Mouse (Mus musculus) megakaryocyte progenitor cell, adult 5-6 weeks (primary cell): ENCODE measurements around the gene Pde4c. TPM values are rescaled to one million over a fixed set of nuclear protein-coding genes. Genes with fewer than 3 reads are reported as not detected.

Source experiments
- ATAC-seq: replicated peaks from 2 replicates; pipeline ENCODE4 v1.8.0; 2016; ENCODE audit warnings: mild to moderate bottlenecking, moderate TSS enrichment, inconsistent platforms; ENCODE audit not compliant: poor library complexity
- total RNA-seq, 2 experiments: library from RNA; stranded (forward) in 1 of 2; stranded (reverse) in 1 of 2; fragments of 157-497, 149-512 nt in 1 of 2; fragments of 200-1000 nt in 1 of 2; gene quantifications; 2 replicates each; pipeline versions ENCODE4 v1.2.3 to v1.2.4; 2015 to 2017

Pde4c gene
- total RNA-seq, 2 experiments from 2014 or later = 0.39 TPM; not detected in 1

DNA sequence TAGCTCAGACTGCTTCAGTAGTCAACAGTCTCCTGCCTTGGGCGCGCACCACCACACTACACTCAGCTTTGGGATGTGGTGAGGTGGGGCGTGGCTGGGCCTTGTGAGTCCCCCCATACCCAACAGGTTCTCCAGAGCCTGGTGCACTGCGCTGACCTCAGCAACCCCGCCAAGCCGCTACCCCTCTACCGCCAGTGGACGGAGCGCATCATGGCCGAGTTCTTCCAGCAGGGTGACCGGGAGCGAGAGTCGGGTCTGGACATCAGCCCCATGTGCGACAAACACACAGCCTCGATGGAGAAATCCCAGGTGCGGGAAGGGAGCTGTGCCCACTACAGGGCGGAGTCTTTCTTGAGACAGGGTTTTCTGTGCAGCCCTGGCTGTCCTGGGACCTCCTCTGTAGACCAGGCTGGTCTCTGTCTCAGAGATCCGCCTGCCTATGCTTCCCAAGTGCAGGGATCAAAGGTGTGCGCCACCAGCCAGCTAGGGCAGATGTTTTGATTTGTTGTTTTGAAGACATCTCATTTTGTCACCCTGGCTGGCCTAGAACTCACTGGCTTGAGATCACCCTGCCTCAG, 25.7 kb downstream of the Pde4c start:
- no peak for ATAC-seq

DNA sequence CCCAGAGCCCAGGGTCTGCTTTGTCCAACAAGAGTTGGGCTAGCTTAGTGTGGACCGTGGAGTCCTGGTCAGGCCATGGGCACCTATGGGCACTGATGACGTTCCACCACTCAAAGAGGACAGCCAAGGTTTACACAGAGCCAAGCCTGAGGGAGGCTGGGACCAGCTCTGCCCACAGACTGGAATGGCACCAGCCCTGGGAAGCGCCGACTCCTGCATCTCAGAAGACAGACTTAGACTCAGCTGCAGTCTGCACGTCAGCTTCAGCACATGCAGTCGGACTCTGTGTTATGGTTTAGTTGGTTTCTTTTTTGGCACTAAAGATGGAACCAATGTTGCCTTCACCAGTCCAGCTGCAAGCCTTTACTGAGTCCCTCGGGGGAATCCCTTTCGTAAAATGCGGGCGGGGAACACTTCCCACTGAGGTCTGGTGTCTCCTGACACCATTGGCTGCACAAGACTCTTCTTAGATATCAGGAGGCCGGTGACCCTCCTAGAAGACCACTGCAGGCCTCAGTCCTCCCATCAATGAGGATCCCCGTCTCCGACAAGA, 26.7 kb downstream of the Pde4c start:
- no peak for ATAC-seq

DNA sequence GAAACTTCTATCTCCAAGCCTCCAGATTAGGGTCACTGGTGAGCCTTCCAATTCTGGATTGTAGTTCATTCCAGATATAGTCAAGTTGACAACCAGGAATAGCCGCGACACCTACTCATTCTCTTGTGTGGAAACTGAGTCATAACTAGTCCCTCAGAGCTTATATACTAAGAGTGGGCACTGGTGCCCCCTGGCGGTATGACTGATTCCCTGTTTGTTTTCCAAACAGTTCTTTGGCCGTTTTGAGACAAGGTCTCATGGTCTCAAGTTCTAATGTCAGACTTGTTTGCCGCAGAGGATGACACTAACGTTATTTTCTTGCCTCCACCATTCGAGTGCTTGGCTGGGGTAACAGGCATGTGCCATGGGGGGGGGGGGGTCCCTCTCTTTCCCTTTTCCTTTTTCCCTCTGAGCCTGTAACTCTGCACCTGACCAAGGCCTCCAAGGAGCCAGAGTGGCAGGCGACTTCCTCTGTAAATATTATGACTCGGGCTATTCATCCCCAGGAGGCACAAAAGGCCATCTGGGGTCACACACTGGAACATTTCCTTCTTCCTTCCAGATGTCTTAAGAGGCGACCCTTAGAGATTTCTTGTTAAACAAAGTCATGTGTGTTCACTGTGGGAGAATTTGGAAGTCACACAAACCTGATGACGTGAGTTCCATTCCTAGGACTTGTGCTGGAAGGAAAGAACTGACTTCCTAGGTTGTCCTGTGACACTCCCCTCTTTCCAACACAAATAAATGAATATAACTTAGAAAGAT, 28.7 kb downstream of the Pde4c start:
- ATAC-seq = no peak

DNA sequence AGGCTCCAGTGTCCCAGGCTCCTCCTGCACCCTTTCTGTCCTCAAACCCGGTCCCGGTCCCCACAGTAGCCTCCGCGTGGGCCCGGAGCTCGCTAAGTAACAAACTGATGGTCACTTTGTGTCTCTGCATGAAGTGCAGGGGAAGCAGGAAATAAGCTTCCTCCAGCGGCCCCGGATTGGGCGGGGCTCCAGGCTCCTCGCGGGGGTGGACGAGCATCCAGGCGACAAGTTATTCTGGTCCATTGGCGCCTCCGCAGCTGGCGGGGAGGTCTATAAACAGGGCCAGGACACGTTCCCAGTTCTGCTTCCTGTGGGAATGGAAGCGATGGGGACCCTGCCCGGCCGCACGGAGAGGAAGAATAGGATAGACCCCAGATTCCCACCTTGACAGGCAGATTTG, 29.6 kb downstream of the Pde4c start:
- ATAC-seq = no peak

DNA sequence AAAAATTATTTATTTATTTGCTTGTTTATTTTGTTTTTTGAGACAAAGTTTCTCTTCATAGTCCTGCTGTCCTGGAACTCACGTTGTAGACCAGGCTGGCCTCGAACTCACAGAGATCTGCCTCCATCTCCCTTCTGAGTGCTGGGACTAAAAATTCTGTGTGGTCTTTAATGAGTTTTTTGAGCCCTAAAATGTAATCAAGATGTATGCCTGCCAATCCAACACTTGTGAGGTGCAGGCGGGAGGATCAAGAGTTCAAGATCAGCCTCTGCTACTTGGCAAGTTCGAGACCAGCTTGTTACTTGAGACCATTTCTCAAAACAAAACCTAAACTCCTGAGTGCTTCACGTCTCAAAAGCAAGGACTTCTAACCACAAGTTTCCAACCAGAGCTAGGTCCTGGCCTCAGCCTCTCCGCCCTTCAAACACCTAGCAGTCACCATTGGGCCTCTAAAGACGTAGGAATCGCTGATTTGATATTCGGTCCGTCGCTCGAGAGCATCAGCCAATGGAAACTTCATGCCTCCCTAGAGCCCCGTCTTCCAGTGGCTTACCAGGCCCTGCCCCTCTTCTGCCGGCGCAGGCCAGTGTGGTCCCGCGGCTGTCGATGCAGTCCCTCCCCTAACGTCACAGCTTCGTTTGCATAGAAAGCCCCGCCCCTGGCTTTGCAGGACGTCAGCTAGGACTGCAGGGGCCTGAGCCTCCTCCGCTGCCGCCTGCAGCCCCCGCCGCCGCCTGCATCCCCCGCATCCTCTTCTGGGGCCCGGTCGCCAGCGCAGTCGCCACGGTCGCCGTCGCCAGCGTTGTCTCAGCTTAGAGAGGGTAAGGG, 30.7 kb downstream of the Pde4c start, which contains the start of gene Rab3a:
Gene Rab3a, plus strand, starts transcription at position 637 of the 828 bp plus-strand sequence.
- ATAC-seq = peak; percentile 90

DNA sequence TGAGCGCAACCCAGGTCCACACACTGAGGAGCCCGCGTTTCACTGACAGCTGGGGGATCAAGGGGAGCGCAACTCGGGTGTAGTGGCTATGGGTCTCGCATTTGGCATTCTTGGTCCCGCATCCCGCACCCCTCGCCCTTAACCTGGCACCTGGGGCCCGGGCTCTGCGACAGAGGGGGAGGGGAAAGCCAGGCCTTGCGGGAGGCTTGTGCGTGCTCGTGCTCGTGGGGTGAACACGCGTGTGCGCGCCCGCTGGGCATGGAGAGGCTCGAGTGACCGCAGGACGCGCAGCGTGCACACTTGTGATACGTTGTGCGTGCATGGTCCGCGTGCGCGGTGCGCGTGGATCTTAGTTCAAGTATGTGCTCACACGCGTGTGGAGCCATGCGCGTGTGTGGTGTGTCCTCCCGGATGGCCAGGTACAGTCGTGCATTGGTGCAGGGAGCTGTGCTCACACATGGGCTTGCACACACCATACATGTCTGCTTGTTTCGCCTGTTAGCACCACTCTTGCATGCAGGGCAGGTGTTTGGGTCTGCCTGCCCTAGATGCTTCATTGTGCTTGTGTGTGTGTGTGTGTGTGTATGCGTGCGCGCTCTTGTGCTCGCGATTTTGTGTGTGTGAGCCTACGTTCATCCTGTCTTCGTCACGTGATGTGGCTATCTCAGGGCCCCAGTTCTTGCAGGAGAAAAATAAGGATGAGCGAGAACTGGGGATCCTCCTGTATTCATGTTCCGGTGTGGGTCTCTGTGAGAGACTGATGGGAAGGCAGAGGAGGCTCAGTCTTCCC, 31.5 kb downstream of the Pde4c start:
- peak; percentile 13 for ATAC-seq

DNA sequence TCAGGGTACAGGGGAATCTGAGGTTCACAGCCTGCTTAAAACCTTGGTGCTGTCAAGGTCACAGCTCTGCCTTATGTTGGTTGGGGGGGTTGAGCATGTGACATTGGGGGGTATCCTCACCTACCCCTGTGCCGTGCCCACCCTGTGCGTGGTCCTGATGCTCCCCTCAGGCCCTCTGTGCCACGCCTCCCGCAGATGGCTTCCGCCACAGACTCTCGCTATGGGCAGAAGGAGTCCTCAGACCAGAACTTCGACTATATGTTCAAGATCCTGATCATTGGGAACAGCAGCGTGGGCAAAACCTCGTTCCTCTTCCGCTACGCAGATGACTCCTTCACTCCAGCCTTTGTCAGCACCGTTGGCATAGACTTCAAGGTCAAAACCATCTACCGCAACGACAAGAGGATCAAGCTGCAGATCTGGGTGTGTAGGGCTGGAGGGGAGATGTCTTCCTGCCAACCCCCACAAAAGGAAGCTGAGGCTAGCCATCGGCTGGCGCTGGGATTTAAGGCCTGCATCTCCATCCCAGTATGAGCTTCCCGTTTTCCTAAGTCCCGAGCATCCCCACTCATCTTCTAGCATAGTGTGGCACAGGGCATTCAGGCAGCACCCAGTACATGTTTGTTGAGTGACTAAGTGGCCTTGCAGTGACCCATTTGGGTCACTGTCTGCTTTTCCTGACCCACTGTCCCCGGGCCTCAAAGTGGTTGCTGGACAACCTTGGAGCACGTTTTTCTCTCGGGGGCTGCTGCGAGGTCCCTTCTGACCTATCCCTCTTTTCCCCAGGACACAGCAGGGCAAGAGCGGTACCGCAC, 32.3 kb downstream of the Pde4c start:
- ATAC-seq = no peak

DNA sequence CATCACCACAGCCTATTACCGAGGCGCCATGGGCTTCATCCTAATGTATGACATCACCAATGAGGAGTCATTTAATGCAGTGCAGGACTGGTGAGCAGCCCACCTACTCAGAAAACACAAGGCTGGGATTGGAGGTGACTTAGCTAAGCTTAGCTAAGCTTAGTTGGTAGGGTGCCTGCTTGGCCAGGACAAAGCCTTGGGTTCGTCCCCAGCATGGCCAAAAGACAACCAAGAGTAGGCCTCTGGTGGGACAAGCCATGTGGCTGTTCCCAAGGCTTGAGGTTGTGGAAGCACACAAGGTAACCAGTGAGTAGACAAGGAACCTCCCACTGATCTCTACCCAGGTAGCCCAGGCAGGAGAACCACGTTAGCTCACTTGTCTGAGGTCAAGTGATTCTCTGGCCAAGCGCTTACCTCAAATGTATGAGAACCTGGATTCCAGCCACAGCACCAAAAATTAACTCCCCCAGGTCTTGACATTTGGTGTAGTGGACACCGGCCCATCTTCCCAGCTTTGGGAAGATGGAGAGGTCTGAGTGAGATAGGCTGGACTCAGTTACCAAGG, 33.0 kb downstream of the Pde4c start:
- ATAC-seq = no peak

DNA sequence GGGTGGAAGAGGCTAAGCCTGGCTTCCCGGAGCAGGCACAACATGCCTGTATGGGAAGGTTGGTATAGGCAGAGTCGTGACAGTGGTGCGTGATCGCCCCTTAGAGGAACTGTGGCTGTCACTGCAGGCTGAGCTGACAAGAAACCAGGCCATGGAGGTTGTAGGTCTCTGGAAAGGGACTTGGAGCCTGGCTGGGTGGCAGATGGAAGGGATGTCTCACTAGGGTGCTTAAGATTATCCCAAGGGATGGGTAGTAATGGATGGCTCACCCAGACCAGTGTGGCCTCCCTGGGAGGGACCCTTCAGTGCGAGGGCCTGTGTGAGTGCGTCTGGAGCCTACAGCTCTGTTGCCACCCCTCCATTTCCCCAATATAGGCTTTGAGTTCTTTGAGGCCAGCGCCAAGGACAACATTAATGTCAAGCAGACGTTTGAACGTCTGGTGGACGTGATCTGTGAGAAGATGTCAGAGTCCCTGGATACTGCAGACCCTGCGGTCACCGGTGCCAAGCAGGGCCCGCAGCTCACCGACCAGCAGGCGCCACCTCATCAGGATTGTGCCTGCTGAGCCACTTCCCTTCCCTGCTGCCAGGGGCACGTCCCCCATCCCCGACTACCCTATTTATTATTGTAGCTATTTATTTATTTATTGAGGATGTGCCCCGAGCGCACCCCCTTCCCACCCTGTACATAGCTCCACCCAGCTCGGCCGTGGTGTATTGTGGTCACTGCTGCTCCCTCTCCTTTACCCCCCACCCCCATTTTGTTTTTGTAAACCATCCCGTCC, 34.2 kb downstream of the Pde4c start:
- no peak for ATAC-seq

DNA sequence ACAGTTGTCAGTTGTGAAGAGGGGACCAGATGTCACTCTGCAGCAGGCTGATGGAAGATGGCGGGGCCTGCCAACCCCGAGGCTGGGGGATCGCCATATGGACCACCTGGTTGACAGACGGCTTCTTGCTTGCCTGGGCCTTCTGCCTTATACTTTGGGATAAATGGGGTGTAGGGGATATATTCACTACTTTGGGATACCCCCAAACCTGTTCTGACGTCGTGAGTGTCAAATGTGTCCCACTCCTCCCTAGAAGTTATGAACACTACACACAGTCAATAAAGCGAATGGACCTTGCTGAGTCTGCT, 34.7 kb downstream of the Pde4c start:
- no peak for ATAC-seq

DNA sequence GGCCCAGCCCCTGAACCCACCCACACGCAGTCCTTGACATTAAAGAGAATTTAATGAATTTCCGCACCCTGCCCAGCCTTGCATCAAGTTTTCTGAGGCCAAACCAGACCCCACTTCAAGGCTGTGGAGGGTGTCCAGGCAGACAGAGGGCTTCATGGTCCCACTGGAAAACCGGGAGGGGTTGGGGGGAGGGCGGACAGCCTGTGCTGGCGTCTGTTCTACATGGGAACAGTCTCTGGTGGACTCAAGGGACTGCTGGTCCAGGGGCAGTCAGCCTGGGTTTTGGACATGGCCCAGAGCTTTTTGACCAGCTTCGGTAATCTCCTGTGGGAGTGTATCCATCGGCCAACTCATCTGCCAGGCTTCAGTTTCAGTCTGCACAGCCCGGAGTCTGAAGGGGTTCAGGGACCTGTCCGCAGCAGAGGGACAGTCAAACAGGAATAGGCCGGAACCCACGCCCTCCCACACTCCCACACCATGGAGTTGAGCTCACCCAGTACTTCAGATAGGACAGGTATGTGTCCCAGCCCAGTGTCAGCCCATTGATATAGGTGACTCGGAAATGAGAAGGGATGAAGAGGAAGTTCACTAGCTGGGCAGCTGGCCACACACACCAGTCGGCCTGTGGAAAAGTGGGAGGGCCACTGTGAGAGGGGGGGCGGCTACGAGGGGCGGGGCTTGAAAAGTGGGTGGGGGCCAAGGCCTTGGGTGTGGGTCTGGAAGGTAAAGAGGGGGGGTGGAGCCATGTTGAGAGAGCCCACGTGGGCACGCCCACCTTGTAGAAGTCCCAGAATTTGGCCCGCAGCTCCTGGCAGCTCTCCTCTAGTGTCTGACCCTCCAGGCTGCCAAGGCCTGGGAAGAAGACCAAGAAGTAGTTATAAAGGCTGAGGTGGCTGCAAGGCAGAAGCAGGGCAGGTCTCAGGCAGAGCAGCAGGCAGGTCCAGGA, 35.4 kb downstream of the Pde4c start:
- ATAC-seq = no peak

DNA sequence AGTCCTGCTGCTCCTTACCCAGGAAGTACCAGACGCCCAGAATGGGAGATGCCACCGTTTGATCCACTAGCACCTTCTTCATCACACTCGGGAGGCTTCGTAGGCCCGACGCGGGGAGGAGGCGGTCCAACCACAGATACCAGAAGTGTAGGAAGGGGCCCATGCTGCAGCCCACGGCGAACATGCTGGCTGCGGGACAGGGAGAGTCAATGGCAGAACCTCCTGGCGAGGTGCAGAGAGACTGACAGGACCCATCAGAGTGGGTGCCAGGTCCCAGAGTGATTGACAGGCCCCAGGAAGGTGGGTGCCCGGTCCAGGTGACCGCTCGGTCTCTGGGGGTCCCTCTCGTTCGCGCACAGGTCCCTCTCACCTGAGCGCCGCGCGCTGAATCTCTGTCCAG, 36.8 kb downstream of the Pde4c start:
- ATAC-seq = no peak

DNA sequence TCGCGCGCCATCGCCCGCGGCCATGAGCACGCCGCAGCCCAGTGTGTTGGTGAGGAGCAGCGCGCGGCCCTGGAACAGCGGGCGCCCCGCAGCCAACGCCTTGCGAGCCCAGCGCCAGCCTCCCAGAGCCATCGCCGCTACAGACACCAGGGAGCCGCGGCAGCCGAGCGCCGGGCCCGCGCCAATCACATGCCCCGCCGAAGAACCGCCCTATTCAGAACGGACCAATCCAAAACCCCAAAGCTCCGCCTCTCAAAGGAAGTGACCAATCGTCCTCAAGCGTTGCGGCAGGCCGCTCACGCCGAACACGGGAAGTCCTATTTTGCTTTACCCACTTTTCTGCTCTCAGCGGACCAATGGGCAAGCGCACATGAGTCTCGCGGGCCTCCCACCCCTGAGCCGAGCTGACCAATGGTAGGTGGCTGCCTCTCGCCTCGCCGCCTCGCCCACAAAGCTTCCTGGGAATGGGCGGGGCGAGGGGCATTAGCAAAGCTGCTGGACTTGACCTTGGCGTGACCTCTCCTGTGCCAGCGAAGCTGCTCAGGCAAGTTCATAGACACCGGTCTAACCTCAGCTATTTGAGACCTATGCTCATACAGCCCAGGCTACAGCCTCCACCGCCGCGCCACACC, 37.4 kb downstream of the Pde4c start, which contains the start of gene Mpv17l2:
Gene Mpv17l2, minus strand, starts transcription at position 172 of the 632 bp plus-strand sequence.
- peak; percentile 78 for ATAC-seq

DNA sequence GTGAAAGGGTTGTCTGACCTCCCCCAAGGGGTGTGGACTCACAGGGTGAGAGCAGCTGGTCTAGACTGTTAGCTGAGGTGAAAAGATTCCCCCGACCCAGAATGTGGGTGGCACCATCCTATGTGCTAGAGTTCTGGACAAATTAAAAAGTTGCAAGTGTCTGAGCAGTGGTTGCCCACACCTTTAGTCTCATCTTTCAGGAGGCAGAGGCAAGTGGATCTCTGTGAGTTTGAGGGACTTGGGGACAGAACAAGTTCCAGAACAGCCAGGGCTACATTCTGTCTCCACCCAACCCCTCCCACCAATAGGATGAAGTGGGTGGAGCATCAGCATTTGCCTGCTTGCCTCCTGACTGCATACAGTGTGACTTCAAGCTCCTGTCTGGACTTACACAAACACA, 38.6 kb downstream of the Pde4c start:
- no peak for ATAC-seq

DNA sequence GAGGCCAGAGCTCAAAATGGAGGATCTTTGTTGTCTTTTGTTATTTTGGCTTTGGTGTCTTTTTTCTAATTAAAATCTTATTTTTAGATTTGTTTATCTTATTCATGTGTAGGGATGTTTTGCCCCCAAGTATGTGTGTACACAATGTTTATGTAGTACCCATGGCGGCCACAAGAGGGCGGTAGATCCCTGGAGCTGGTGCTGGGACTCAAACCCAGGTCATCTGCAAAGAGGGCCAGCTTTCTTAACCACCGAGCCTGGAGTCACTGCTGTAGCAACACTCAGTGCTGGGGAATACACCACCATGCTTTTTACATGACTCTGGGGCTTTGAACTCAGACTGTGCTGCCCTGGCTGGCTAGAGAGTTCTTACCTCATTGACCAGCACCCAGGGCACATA, 39.8 kb downstream of the Pde4c start:
- 0 out of 2 replicates have a peak, but pooled peaks have one; percentile 5 for ATAC-seq

DNA sequence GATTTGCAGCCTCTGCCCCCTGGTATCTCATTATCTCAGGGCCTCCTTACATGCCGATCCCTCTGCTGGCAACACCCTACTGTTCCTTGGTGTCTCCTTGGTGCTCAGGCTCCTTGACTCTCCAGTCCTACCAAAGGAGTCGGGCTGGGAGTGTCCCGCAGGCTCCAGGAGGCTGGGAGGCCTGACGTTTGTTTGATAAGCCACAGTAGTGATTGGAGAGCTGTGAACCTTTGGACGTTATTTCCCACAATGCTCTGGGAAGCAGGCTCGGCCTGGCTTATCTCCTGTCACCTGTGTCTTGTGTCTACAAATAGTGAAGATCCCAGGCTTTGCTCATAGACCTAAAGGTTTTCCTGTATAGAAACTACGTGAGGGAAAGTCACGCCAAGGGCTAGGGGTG, 40.5 kb downstream of the Pde4c start:
- ATAC-seq = peak; percentile 18

DNA sequence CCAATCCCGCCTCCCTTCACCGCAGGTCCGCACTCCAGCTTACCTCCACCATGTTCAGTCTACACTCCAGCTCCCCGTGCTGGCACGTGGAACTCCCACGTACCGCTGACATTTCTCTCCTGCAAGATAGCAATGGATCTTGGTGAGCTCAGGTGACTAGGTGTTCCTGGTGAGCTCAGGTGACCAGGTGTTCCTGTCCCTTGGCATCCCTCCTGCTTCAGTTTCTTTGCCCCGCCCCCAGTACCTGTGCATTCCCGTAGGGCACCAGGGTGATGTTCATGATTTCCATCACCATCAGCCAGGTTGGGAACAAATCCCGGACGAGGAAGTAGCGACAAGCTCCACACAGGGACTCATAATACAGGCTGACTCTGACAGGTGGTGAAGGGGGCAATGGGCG, 41.2 kb downstream of the Pde4c start:
- ATAC-seq = no peak
